In genomic region chr10:37716946-37717345, GRCm38 (mm10) we compare ENCODE assay signal across 21 mouse cellular contexts.
A peak's percentile ranks its signal among the peaks of the same experiment; 100 is the strongest.
DNase-seq lines count a peak whose midpoint lies in the region; ATAC-seq and TF ChIP-seq lines count a peak whose summit lies in the region.
"Had no signal": no experiment of that assay in that cellular context is flagged by ENCODE, and none has a peak within 500 bp of the region (broad histone marks: within the 10 kb centered on the region; RNA-seq: fewer than 3 reads in every experiment).

No protein-coding gene starts in this region.

- peak overlapping the region; percentile 70; the same call in 1 of the 2 replicates for H3K27ac ChIP-seq in limb, embryonic 12.5 days
- H3K27ac ChIP-seq in limb, embryonic 10.5 days, result no peak overlapping the region
- H3K27ac ChIP-seq in embryonic facial prominence, embryonic 14.5 days (replicated peaks; ENCODE audit: low read depth, low read length), result peak overlapping the region; percentile 68
- H3K27ac ChIP-seq in limb, embryonic 13.5 days, result peak overlapping the region; percentile 55; the same call in 1 of the 2 replicates
- H3K27ac ChIP-seq in kidney, embryonic 15.5 days, result no peak overlapping the region
- H3K27ac ChIP-seq: forebrain, embryonic 13.5 days; heart, adult 2 months; hindbrain, embryonic 10.5 days; hindbrain, embryonic 15.5 days had no signal

- TF ChIP-seq CTCF in lung, adult 2 months (IDR thresholded peaks at IDR 0.05; ENCODE audit: insufficient read depth, low read length), result no peak

- H3K9ac ChIP-seq in limb, embryonic 12.5 days (replicated peaks), result no peak overlapping the region
- H3K9ac ChIP-seq in embryonic facial prominence, embryonic 14.5 days (ENCODE audit: low read depth, low read length), result no peak overlapping the region
- no peak overlapping the region for H3K9ac ChIP-seq in limb, embryonic 13.5 days
- H3K9ac ChIP-seq in kidney, embryonic 15.5 days, result no peak overlapping the region
- H3K9ac ChIP-seq: forebrain, embryonic 13.5 days; forebrain, postnatal 0 days; heart, embryonic 12.5 days; hindbrain, embryonic 15.5 days had no signal

- no peak overlapping the region for H3K4me3 ChIP-seq in limb, embryonic 12.5 days (replicated peaks)
- no peak overlapping the region for H3K4me3 ChIP-seq in limb, embryonic 10.5 days
- no peak overlapping the region for H3K4me3 ChIP-seq in embryonic facial prominence, embryonic 14.5 days (ENCODE audit: low read depth, low read length)
- H3K4me3 ChIP-seq in limb, embryonic 13.5 days, result no peak overlapping the region
- no peak overlapping the region for H3K4me3 ChIP-seq in lung, adult 2 months (replicated peaks; ENCODE audit: extremely low read depth, low read depth, low read length)
- H3K4me3 ChIP-seq in kidney, embryonic 15.5 days (replicated peaks), result no peak overlapping the region
- H3K4me3 ChIP-seq: forebrain, embryonic 13.5 days; heart, adult 2 months; heart, embryonic 12.5 days; hindbrain, embryonic 10.5 days; hindbrain, embryonic 15.5 days had no signal

- no peak for TF ChIP-seq POLR2A in lung, adult 2 months (IDR thresholded peaks at IDR 0.05; ENCODE audit: borderline replicate concordance, extremely low read depth, low read depth, low read length)

- no peaks in the 10 kb centered on the region for H3K36me3 ChIP-seq in limb, embryonic 12.5 days
- no peaks in the 10 kb centered on the region for H3K36me3 ChIP-seq in limb, embryonic 10.5 days
- no peaks in the 10 kb centered on the region for H3K36me3 ChIP-seq in embryonic facial prominence, embryonic 14.5 days (ENCODE audit: control insufficient read depth, insufficient read depth, low read length)
- no peaks in the 10 kb centered on the region for H3K36me3 ChIP-seq in limb, embryonic 13.5 days
- H3K36me3 ChIP-seq in kidney, embryonic 15.5 days, result no peaks in the 10 kb centered on the region
- H3K36me3 ChIP-seq: heart, embryonic 12.5 days; hindbrain, embryonic 10.5 days; hindbrain, embryonic 15.5 days had no signal

- no peaks in the 10 kb centered on the region for H3K27me3 ChIP-seq in limb, embryonic 12.5 days
- H3K27me3 ChIP-seq in limb, embryonic 10.5 days (ENCODE audit: low read depth, poor library complexity, severe bottlenecking), result no peaks in the 10 kb centered on the region
- H3K27me3 ChIP-seq in embryonic facial prominence, embryonic 14.5 days (replicated peaks; ENCODE audit: control insufficient read depth, insufficient read depth, low read length), result no peaks in the 10 kb centered on the region
- no peaks in the 10 kb centered on the region for H3K27me3 ChIP-seq in limb, embryonic 13.5 days
- H3K27me3 ChIP-seq in kidney, embryonic 15.5 days, result no peaks in the 10 kb centered on the region
- H3K27me3 ChIP-seq: CH12.LX; forebrain, embryonic 13.5 days; heart, embryonic 12.5 days; hindbrain, embryonic 15.5 days had no signal

- no peak for ATAC-seq in limb, embryonic 12.5 days (ENCODE audit: insufficient number of reproducible peaks, insufficient read depth, low FRiP score, low TSS enrichment, low read depth)
- no peak for ATAC-seq in embryonic facial prominence, embryonic 14.5 days (ENCODE audit: low read depth)
- ATAC-seq in limb, embryonic 13.5 days (ENCODE audit: low FRiP score, low read depth), result no peak
- ATAC-seq in frontal cortex, adult (ENCODE audit: low TSS enrichment), result no peak
- ATAC-seq in kidney, embryonic 15.5 days (replicated peaks; ENCODE audit: low FRiP score), result no peak
- no peak for ATAC-seq in erythroblast, adult 5-6 weeks (replicated peaks; ENCODE audit: low FRiP score, poor library complexity, severe bottlenecking)
- ATAC-seq: forebrain, embryonic 13.5 days; forebrain, postnatal 0 days; intestine, embryonic 16.5 days had no signal

- no peak for DNase-seq in limb, embryonic 10.5 days (ENCODE audit: low spot score)
- peak; percentile 79 for DNase-seq in embryonic facial prominence, embryonic 14.5 days (ENCODE audit: low spot score)
- no peak for DNase-seq in lung, adult 2 months
- DNase-seq: adrenal gland, adult 8-10 months; adrenal gland, postnatal 36 days; cerebellum, adult 2 months; cerebellum, postnatal 10 days; forebrain, postnatal 0 days; gastrocnemius, postnatal 10 days; heart, adult 2 months had no signal

- no peaks in the 10 kb centered on the region for H3K9me3 ChIP-seq in limb, embryonic 12.5 days
- no peaks in the 10 kb centered on the region for H3K9me3 ChIP-seq in limb, embryonic 10.5 days (replicated peaks)
- H3K9me3 ChIP-seq in embryonic facial prominence, embryonic 14.5 days (ENCODE audit: control insufficient read depth, low read length), result no peaks in the 10 kb centered on the region
- H3K9me3 ChIP-seq in limb, embryonic 13.5 days, result no peaks in the 10 kb centered on the region
- H3K9me3 ChIP-seq in kidney, embryonic 15.5 days (replicated peaks), result no peaks in the 10 kb centered on the region
- H3K9me3 ChIP-seq: forebrain, embryonic 13.5 days; heart, embryonic 12.5 days; hindbrain, embryonic 10.5 days; hindbrain, embryonic 15.5 days had no signal

- H3K4me1 ChIP-seq in limb, embryonic 12.5 days (replicated peaks), result peaks cover 6% of the 10 kb centered on the region; the same call in 1 of the 2 replicates
- no peaks in the 10 kb centered on the region for H3K4me1 ChIP-seq in limb, embryonic 10.5 days
- H3K4me1 ChIP-seq in embryonic facial prominence, embryonic 14.5 days (ENCODE audit: control insufficient read depth, insufficient read depth, low read length), result peaks cover 3% of the 10 kb centered on the region; the same call in 1 of the 2 replicates
- peaks cover 11% of the 10 kb centered on the region for H3K4me1 ChIP-seq in limb, embryonic 13.5 days
- H3K4me1 ChIP-seq in lung, adult 2 months (ENCODE audit: control insufficient read depth, insufficient read depth, low read length), result no peaks in the 10 kb centered on the region; the same call in 1 of the 2 replicates
- H3K4me1 ChIP-seq in kidney, embryonic 15.5 days, result no peaks in the 10 kb centered on the region
- H3K4me1 ChIP-seq: forebrain, embryonic 13.5 days; hindbrain, embryonic 10.5 days; hindbrain, embryonic 15.5 days had no signal

- H3K4me2 ChIP-seq in limb, embryonic 12.5 days, result no peak overlapping the region
- H3K4me2 ChIP-seq in embryonic facial prominence, embryonic 14.5 days (ENCODE audit: low read depth, low read length), result no peak overlapping the region
- H3K4me2 ChIP-seq in limb, embryonic 13.5 days (replicated peaks), result no peak overlapping the region
- H3K4me2 ChIP-seq in kidney, embryonic 15.5 days, result no peak overlapping the region
- H3K4me2 ChIP-seq: forebrain, embryonic 13.5 days; heart, embryonic 12.5 days; hindbrain, embryonic 15.5 days had no signal

Comparison
In these comparisons a context has a peak if more than half of its experiments do, and no peak if none do; other contexts are left out.
1. H3K27ac ChIP-seq: peak in limb, embryonic 12.5 days (single experiment), embryonic facial prominence, embryonic 14.5 days (single experiment) and limb, embryonic 13.5 days (single experiment); none in limb, embryonic 10.5 days (single experiment) and kidney, embryonic 15.5 days (single experiment).